Mouse (Mus musculus) embryonic stem cell, embryonic (primary cell): ENCODE measurements at regions not wholly inside any gene's neighbourhood (a gene's known extent, or its start where the extent isn't known, plus 50 kb on each side); places are given as distances from the start of the nearest gene placed in this dataset.
"Not testable (repeated sequence)": the region's sequence is repeated elsewhere in the genome, so short reads cannot be mapped to it uniquely, and the experiment has no call there.

Experiments
- CTCF ChIA-PET, 4 experiments: fragments of 300-600 bp in 2 of 4; fragments of 350-600 bp in 2 of 4; sonication (Branson Sonifier 250); formaldehyde crosslinking; loops; one replicate each; lab custom pipeline; 2022; ENCODE audit warnings: inconsistent platforms in 2 of 4; lab: Charles Lee
- POLR2A ChIA-PET, 4 experiments: fragments of 300-600 bp in 2 of 4; fragments of 350-600 bp in 2 of 4; sonication (Branson Sonifier 250); formaldehyde crosslinking; loops; one replicate each; lab custom pipeline; 2022; ENCODE audit warnings: antibody characterized with exemption in 4 of 4, inconsistent platforms in 1 of 4; lab: Charles Lee

- ChIA-PET POLR2A (interaction anchor here in 1 of 4 experiments (0.7 kb wide), 1 partner anchor 13 kb away, joined by 3 read pairs; no protein-coding TSS in a partner anchor), CTCF (no interaction called here)
These were observed 1621.0 kb upstream of the Gm8797 start for GRCm38 (mm10) chr3:4129620-4130019.

- POLR2A ChIA-PET, CTCF ChIA-PET: not testable (repeated sequence)
These were observed 1612.6 kb upstream of the Gm8797 start for GRCm38 (mm10) chr3:4137976-4138375.

- POLR2A ChIA-PET: interaction anchor here in 1 of 4 experiments (0.6 kb wide), 2 partner anchors 240 to 761 kb away, joined by 3 to 5 read pairs; no protein-coding TSS in a partner anchor
- CTCF ChIA-PET: no interaction called here
These were observed 1603.6 kb upstream of the Gm8797 start for GRCm38 (mm10) chr3:4147002-4147401.
